Mouse (Mus musculus): ENCODE measurements around the gene 2200002D01Rik.

2200002D01Rik gene

GRCm38 (mm10) chr7:29248261-29248841 lies at the start of gene 2200002D01Rik:
Gene 2200002D01Rik (minus strand): TSS chr7:29248466.
- DNase-seq (ENCODE audit: low spot score in 2 of 2), result peak in 1 of 2 experiments; percentile 40

GRCm38 (mm10) chr7:29296998-29297397 lies 48.7 kb upstream of the 2200002D01Rik start:
- peak; percentile 69 to 76 for DNase-seq (ENCODE audit: low spot score in 2 of 2)

- no peak for DNase-seq (ENCODE audit: low spot score in 2 of 2)
Measured at GRCm38 (mm10) chr7:29295861-29296647, 47.8 kb upstream of the 2200002D01Rik start.

GRCm38 (mm10) chr7:29294111-29294761 lies 46.0 kb upstream of the 2200002D01Rik start:
- DNase-seq (ENCODE audit: low spot score in 2 of 2), result no peak

GRCm38 (mm10) chr7:29293131-29294065 lies 45.1 kb upstream of the 2200002D01Rik start:
- DNase-seq (ENCODE audit: low spot score in 2 of 2), result peak; percentile 60 to 77

GRCm38 (mm10) chr7:29292458-29293098 lies 44.3 kb upstream of the 2200002D01Rik start:
- DNase-seq (ENCODE audit: low spot score in 2 of 2), result peak; percentile 71 to 79

GRCm38 (mm10) chr7:29291616-29292457 lies 43.6 kb upstream of the 2200002D01Rik start:
- DNase-seq (ENCODE audit: low spot score in 2 of 2), result no peak

GRCm38 (mm10) chr7:29290691-29291485 lies 42.6 kb upstream of the 2200002D01Rik start:
- no peak for DNase-seq (ENCODE audit: low spot score in 2 of 2)

GRCm38 (mm10) chr7:29289856-29290255 lies 41.6 kb upstream of the 2200002D01Rik start:
- DNase-seq (ENCODE audit: low spot score in 2 of 2), result no peak

GRCm38 (mm10) chr7:29288942-29289638 lies 40.8 kb upstream of the 2200002D01Rik start, which contains the start of gene Ppp1r14a:
Gene Ppp1r14a (plus strand): TSS chr7:29289308.
- DNase-seq (ENCODE audit: low spot score in 2 of 2), result peak; percentile 75 to 81

GRCm38 (mm10) chr7:29288079-29288478 lies 39.8 kb upstream of the 2200002D01Rik start:
- no peak for DNase-seq (ENCODE audit: low spot score in 2 of 2)

- DNase-seq (ENCODE audit: low spot score in 2 of 2), result no peak
Measured at GRCm38 (mm10) chr7:29287481-29287880, 39.2 kb upstream of the 2200002D01Rik start.

- DNase-seq (ENCODE audit: low spot score in 2 of 2), result no peak
Measured at GRCm38 (mm10) chr7:29284523-29284922, 36.3 kb upstream of the 2200002D01Rik start.

GRCm38 (mm10) chr7:29283876-29284275 lies 35.6 kb upstream of the 2200002D01Rik start:
- DNase-seq (ENCODE audit: low spot score in 2 of 2), result no peak

GRCm38 (mm10) chr7:29282074-29282554 lies 33.8 kb upstream of the 2200002D01Rik start:
- no peak for DNase-seq (ENCODE audit: low spot score in 2 of 2)

- no peak for DNase-seq (ENCODE audit: low spot score in 2 of 2)
Measured at GRCm38 (mm10) chr7:29281201-29282073, 33.2 kb upstream of the 2200002D01Rik start, which contains the start of gene Spint2. Gene Spint2 (minus strand): TSS chr7:29281912.

- no peak for DNase-seq (ENCODE audit: low spot score in 2 of 2)
Measured at GRCm38 (mm10) chr7:29280801-29281200, 32.5 kb upstream of the 2200002D01Rik start.
